Mouse (Mus musculus): ENCODE measurements around the gene Mcm7.
"Not testable (repeated sequence)": the region's sequence is repeated elsewhere in the genome, so short reads cannot be mapped to it uniquely, and the experiment has no call there.

Mcm7 gene

GRCm38 (mm10) chr5:138171695-138172491, at the start of gene Mcm7, which contains the start of gene Ap4m1:
Mcm7 (minus strand) TSS chr5:138172422.
Ap4m1 (plus strand) TSS chr5:138172002.
- peak; percentile 95 for DNase-seq (ENCODE audit: low spot score)

- no peak for DNase-seq (ENCODE audit: low spot score)
Measured at GRCm38 (mm10) chr5:138219864-138220263, 47.6 kb upstream of the Mcm7 start.

- DNase-seq (ENCODE audit: low spot score), result not testable (repeated sequence)
Measured at GRCm38 (mm10) chr5:138216632-138217031, 44.4 kb upstream of the Mcm7 start.

- DNase-seq (ENCODE audit: low spot score), result no peak
Measured at GRCm38 (mm10) chr5:138207873-138208272, 35.7 kb upstream of the Mcm7 start.

- no peak for DNase-seq (ENCODE audit: low spot score)
Measured at GRCm38 (mm10) chr5:138207253-138207652, 35.0 kb upstream of the Mcm7 start.

GRCm38 (mm10) chr5:138202086-138202485, 29.9 kb upstream of the Mcm7 start:
- no peak for DNase-seq (ENCODE audit: low spot score)

GRCm38 (mm10) chr5:138199576-138199975, 27.4 kb upstream of the Mcm7 start:
- no peak for DNase-seq (ENCODE audit: low spot score)

- no peak for DNase-seq (ENCODE audit: low spot score)
Measured at GRCm38 (mm10) chr5:138195463-138195862, 23.2 kb upstream of the Mcm7 start.

- DNase-seq (ENCODE audit: low spot score), result peak; percentile 31
Measured at GRCm38 (mm10) chr5:138194755-138195345, 22.6 kb upstream of the Mcm7 start.

- DNase-seq (ENCODE audit: low spot score), result peak; percentile 77
Measured at GRCm38 (mm10) chr5:138193771-138194727, 21.8 kb upstream of the Mcm7 start, which contains the start of gene Mblac1. Mblac1 (plus strand) TSS chr5:138194314.

- peak; percentile 23 for DNase-seq (ENCODE audit: low spot score)
Measured at GRCm38 (mm10) chr5:138187661-138188306, 15.6 kb upstream of the Mcm7 start.

GRCm38 (mm10) chr5:138186950-138187638, 14.9 kb upstream of the Mcm7 start, which contains the start of the genes Taf6 and Cnpy4:
Taf6 (minus strand) TSS chr5:138187451.
Cnpy4 (plus strand) TSS chr5:138187485.
- peak; percentile 77 for DNase-seq (ENCODE audit: low spot score)

GRCm38 (mm10) chr5:138173217-138173616, 995 bp upstream of the Mcm7 start:
- no peak for DNase-seq (ENCODE audit: low spot score)

- peak; percentile 95 for DNase-seq (ENCODE audit: low spot score)
Measured at GRCm38 (mm10) chr5:138170936-138171561, 1.2 kb downstream of the Mcm7 start.

GRCm38 (mm10) chr5:138165594-138165993, 6.6 kb downstream of the Mcm7 start:
- DNase-seq (ENCODE audit: low spot score), result no peak

GRCm38 (mm10) chr5:138163610-138164009, 8.6 kb downstream of the Mcm7 start:
- DNase-seq (ENCODE audit: low spot score), result no peak

GRCm38 (mm10) chr5:138163046-138163445, 9.2 kb downstream of the Mcm7 start:
- DNase-seq (ENCODE audit: low spot score), result no peak

GRCm38 (mm10) chr5:138160842-138161665, 11.2 kb downstream of the Mcm7 start, which contains the start of gene Cops6:
Cops6 (plus strand) TSS chr5:138161071.
- DNase-seq (ENCODE audit: low spot score), result peak; percentile 94

- no peak for DNase-seq (ENCODE audit: low spot score)
Measured at GRCm38 (mm10) chr5:138160224-138160762, 11.9 kb downstream of the Mcm7 start.
